16 mouse cellular contexts compared by ENCODE assay signal in the genomic region with DNA sequence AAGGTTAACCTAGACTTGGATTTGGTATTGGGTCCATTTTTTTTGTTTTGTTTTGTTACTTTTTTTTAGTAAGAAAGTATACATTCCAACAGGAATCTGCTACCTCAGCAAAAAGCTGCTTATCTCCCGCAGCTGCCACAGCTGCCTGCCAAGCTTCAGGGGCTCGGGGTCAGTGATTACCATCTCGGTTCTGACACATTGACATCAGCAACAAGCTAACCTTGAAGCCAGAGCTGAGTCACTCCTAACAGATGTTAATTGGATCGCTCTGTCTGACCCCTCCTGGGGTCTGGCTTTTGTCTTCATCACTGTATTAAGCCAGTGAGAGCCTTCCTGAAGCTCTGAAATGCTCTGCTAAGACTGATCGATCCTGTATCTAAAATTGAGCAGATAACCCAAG.
A peak's percentile ranks its signal among the peaks of the same experiment; 100 is the strongest.
DNase-seq lines count a peak whose midpoint lies in the region; ATAC-seq and TF ChIP-seq lines count a peak whose summit lies in the region.
"Had no signal": no experiment of that assay in that cellular context is flagged by ENCODE, and none has a peak within 500 bp of the region (broad histone marks: within the 10 kb centered on the region; RNA-seq: fewer than 3 reads in every experiment).

No protein-coding gene starts in this region.

- no peak overlapping the region for H3K4me2 ChIP-seq in midbrain, embryonic 15.5 days
- H3K4me2 ChIP-seq: forebrain, embryonic 12.5 days; liver, embryonic 11.5 days; neural tube, embryonic 13.5 days had no signal

- WGBS in midbrain, embryonic 10.5 days, result 7% methylated on average over 5 of the region's 5 CpGs
- 7% methylated on average over 5 of the region's 5 CpGs for WGBS in midbrain, embryonic 15.5 days

- peak; percentile 21 for DNase-seq in midbrain, embryonic 10.5 days (ENCODE audit: low spot score)
- peak; percentile 28 for DNase-seq in ES-E14 (ENCODE audit: low read depth, low spot score)
- DNase-seq in adrenal gland, postnatal 14 days, result peak; percentile 43
- peak; percentile 44 for DNase-seq in mesoderm, embryonic 11.5 days (ENCODE audit: low read depth, low spot score)
- DNase-seq in left cerebral cortex, adult 9 months (ENCODE audit: low spot score in 2 of 2), result no peak
- DNase-seq in cerebellum, adult 11 months, result no peak
- DNase-seq: cerebellum, adult 11-12 months had no signal

- H3K27ac ChIP-seq in midbrain, embryonic 10.5 days (replicated peaks), result peak overlapping the region; percentile 63
- H3K27ac ChIP-seq in midbrain, embryonic 15.5 days, result no peak overlapping the region
- H3K27ac ChIP-seq in ES-E14 (ENCODE audit: insufficient read depth, low read depth, low read length, poor library complexity, severe bottlenecking), result no peak overlapping the region
- H3K27ac ChIP-seq: forebrain, embryonic 12.5 days; heart, embryonic 10.5 days; kidney, postnatal 0 days; neural tube, embryonic 13.5 days; stomach, postnatal 0 days had no signal

- ATAC-seq in midbrain, embryonic 15.5 days (replicated peaks), result no peak
- ATAC-seq: inflammation-experienced regulatory T-cells, adult 6 months; Patski had no signal

- H3K9ac ChIP-seq in midbrain, embryonic 15.5 days, result no peak overlapping the region
- H3K9ac ChIP-seq in ES-E14 (ENCODE audit: insufficient read depth, low read depth, low read length, poor library complexity, severe bottlenecking), result no peak overlapping the region
- H3K9ac ChIP-seq: forebrain, embryonic 12.5 days; neural tube, embryonic 13.5 days had no signal

- peaks cover 20% of the 10 kb centered on the region for H3K4me1 ChIP-seq in midbrain, embryonic 10.5 days
- H3K4me1 ChIP-seq in midbrain, embryonic 15.5 days, result peaks cover 5% of the 10 kb centered on the region
- peaks cover 2% of the 10 kb centered on the region in 2 experiments; a peak in 3 of 4 replicates for H3K4me1 ChIP-seq in ES-E14 (ENCODE audit: control insufficient read depth in 2 of 2, insufficient read depth in 2 of 2, low read length in 2 of 2, poor library complexity in 1 of 2)

- no peaks in the 10 kb centered on the region for H3K27me3 ChIP-seq in midbrain, embryonic 10.5 days (ENCODE audit: low read depth, poor library complexity, severe bottlenecking)
- no peaks in the 10 kb centered on the region for H3K27me3 ChIP-seq in midbrain, embryonic 15.5 days (replicated peaks)
- H3K27me3 ChIP-seq: forebrain, embryonic 12.5 days; neural tube, embryonic 13.5 days had no signal

- no peaks in the 10 kb centered on the region for H3K36me3 ChIP-seq in midbrain, embryonic 10.5 days
- H3K36me3 ChIP-seq in midbrain, embryonic 15.5 days (replicated peaks), result no peaks in the 10 kb centered on the region
- no peaks in the 10 kb centered on the region for H3K36me3 ChIP-seq in ES-E14 (ENCODE audit: control insufficient read depth, insufficient read depth, low read length, poor library complexity, severe bottlenecking)
- H3K36me3 ChIP-seq: forebrain, embryonic 12.5 days; heart, embryonic 10.5 days; neural tube, embryonic 13.5 days had no signal

- no peaks in the 10 kb centered on the region for H3K9me3 ChIP-seq in midbrain, embryonic 10.5 days (replicated peaks)
- H3K9me3 ChIP-seq in midbrain, embryonic 15.5 days, result no peaks in the 10 kb centered on the region
- no peaks in the 10 kb centered on the region for H3K9me3 ChIP-seq in ES-E14 (ENCODE audit: control insufficient read depth, insufficient read depth, low read depth, low read length)
- H3K9me3 ChIP-seq: forebrain, embryonic 12.5 days; heart, embryonic 10.5 days; neural tube, embryonic 13.5 days had no signal

- in situ Hi-C loops in ES-E14 (cut with MboI; ENCODE audit: low sequenced_read_pairs in 2 of 2, unreplicated experiment in 2 of 2), result no loop called here

- H3K4me3 ChIP-seq in midbrain, embryonic 10.5 days, result no peak overlapping the region
- H3K4me3 ChIP-seq in midbrain, embryonic 15.5 days, result no peak overlapping the region
- no peak overlapping the region for H3K4me3 ChIP-seq in ES-E14 (ENCODE audit: insufficient read depth in 1 of 2, low read depth in 1 of 2, low read length in 2 of 2, poor library complexity in 1 of 2, severe bottlenecking in 1 of 2)
- H3K4me3 ChIP-seq: forebrain, embryonic 12.5 days; heart, embryonic 10.5 days; neural tube, embryonic 13.5 days had no signal

TF ChIP-seq in ES-E14, 5 proteins besides CTCF, POLR2A, EP300 and RAD21:
- TF ChIP-seq CHD2 (IDR thresholded peaks at IDR 0.05; ENCODE audit: low read depth, low read length) (no peak), MAFK (IDR thresholded peaks at IDR 0.05; ENCODE audit: insufficient read depth, low read depth, low read length) (peak; percentile 98)

Comparison
In these comparisons a context has a peak if more than half of its experiments do, and no peak if none do; other contexts are left out.
1. DNase-seq: peak in midbrain, embryonic 10.5 days (single experiment), ES-E14 (single experiment), adrenal gland, postnatal 14 days (single experiment) and mesoderm, embryonic 11.5 days (single experiment); none in left cerebral cortex, adult 9 months (0 of 2) and cerebellum, adult 11 months (single experiment).